Comparison of ENCODE assay signal across 8 mouse cellular contexts in genomic region chr17:73709131-73710041, GRCm38 (mm10). TPM values are rescaled to one million over a fixed set of nuclear protein-coding genes. Genes with fewer than 3 reads are reported as not detected.
DNase-seq lines count a peak whose midpoint lies in the region; ATAC-seq and TF ChIP-seq lines count a peak whose summit lies in the region.

No protein-coding gene starts in this region.

- H3K27ac ChIP-seq in CH12.LX (ENCODE audit: insufficient read depth, low read depth), result no peak overlapping the region
- H3K27ac ChIP-seq in embryonic facial prominence, embryonic 11.5 days (replicated peaks; ENCODE audit: low read depth, low read length), result no peak overlapping the region
- peak overlapping the region; percentile 81 for H3K27ac ChIP-seq in hindbrain, embryonic 15.5 days (replicated peaks)
- peak overlapping the region; percentile 82 for H3K27ac ChIP-seq in left cerebral cortex, adult 2 months
- no peak overlapping the region for H3K27ac ChIP-seq in neural tube, embryonic 12.5 days

- TF ChIP-seq RAD21 in CH12.LX (IDR thresholded peaks at IDR 0.05; ENCODE audit: low read depth, low read length), result no peak

- in situ Hi-C loops in CH12.LX (cut with MboI; ENCODE audit: low pct_ligation_motif_present, low pct_unique_long_range_greater_than_20kb, low sequenced_read_pairs), result no loop called here

- no peaks in the 10 kb centered on the region for H3K36me3 ChIP-seq in CH12.LX (replicated peaks in 1 of 2; ENCODE audit: control insufficient read depth in 1 of 2, insufficient read depth in 1 of 2, low read length in 1 of 2)
- H3K36me3 ChIP-seq in embryonic facial prominence, embryonic 11.5 days (replicated peaks; ENCODE audit: control insufficient read depth, insufficient read depth, low read depth, low read length), result no peaks in the 10 kb centered on the region
- H3K36me3 ChIP-seq in hindbrain, embryonic 15.5 days, result no peaks in the 10 kb centered on the region
- H3K36me3 ChIP-seq in neural tube, embryonic 12.5 days, result no peaks in the 10 kb centered on the region

- peak; percentile 8 for DNase-seq in adrenal gland, adult 2 months
- no peak for DNase-seq in adrenal gland, postnatal 25 days
- DNase-seq in CH12.LX (ENCODE audit: extremely low read depth), result no peak
- DNase-seq in embryonic facial prominence, embryonic 11.5 days (ENCODE audit: low spot score), result no peak
- peak; percentile 45 to 56 for DNase-seq in left cerebral cortex, adult 2 months (ENCODE audit: extremely low spot score in 1 of 2, low spot score in 2 of 2)

- peak overlapping the region; percentile 40; the same call in 1 of the 2 replicates for H3K9ac ChIP-seq in CH12.LX (ENCODE audit: insufficient read depth, low read depth)
- peak overlapping the region; percentile 57 for H3K9ac ChIP-seq in embryonic facial prominence, embryonic 11.5 days (replicated peaks; ENCODE audit: low read length)
- H3K9ac ChIP-seq in hindbrain, embryonic 15.5 days, result peak overlapping the region; percentile 76
- peak overlapping the region; percentile 73 for H3K9ac ChIP-seq in neural tube, embryonic 12.5 days

- intact Hi-C loops in left cerebral cortex, adult 2 months (cut with DNase I), result loop anchor here (5.0 kb wide), 2 partner anchors 317 to 737 kb away; no protein-coding TSS in a partner anchor

- H3K4me1 ChIP-seq in CH12.LX (ENCODE audit: control insufficient read depth in 1 of 2, insufficient read depth in 2 of 2), result peaks cover 9 to 18% of the 10 kb centered on the region in 2 experiments
- H3K4me1 ChIP-seq in embryonic facial prominence, embryonic 11.5 days (ENCODE audit: control insufficient read depth, insufficient read depth, low read length), result peaks cover 7% of the 10 kb centered on the region; the same call in 1 of the 2 replicates
- peaks cover 38% of the 10 kb centered on the region for H3K4me1 ChIP-seq in hindbrain, embryonic 15.5 days (replicated peaks)
- peaks cover 24% of the 10 kb centered on the region for H3K4me1 ChIP-seq in neural tube, embryonic 12.5 days

- H3K9me3 ChIP-seq in CH12.LX (replicated peaks; ENCODE audit: low read length), result peaks cover 2% of the 10 kb centered on the region
- H3K9me3 ChIP-seq in embryonic facial prominence, embryonic 11.5 days (replicated peaks; ENCODE audit: control insufficient read depth, low read length), result no peaks in the 10 kb centered on the region
- no peaks in the 10 kb centered on the region for H3K9me3 ChIP-seq in hindbrain, embryonic 15.5 days
- no peaks in the 10 kb centered on the region for H3K9me3 ChIP-seq in neural tube, embryonic 12.5 days

- no peak for TF ChIP-seq EP300 in CH12.LX (IDR thresholded peaks at IDR 0.05; ENCODE audit: low read length)

- TF ChIP-seq CTCF in CH12.LX (conservative IDR thresholded peaks at IDR 0.05 in 1 of 2, IDR thresholded peaks at IDR 0.05 in 1 of 2; ENCODE audit: low read depth in 2 of 2, low read length in 2 of 2), result peak in 1 of 2 experiments; percentile 43; a peak in 2 of 4 replicates
- TF ChIP-seq CTCF in left cerebral cortex, adult 2 months (IDR thresholded peaks at IDR 0.05), result no peak

- peak overlapping the region; percentile 65 for H3K4me2 ChIP-seq in CH12.LX (ENCODE audit: insufficient read depth, low read depth, poor library complexity, severe bottlenecking)
- peak overlapping the region; percentile 96 for H3K4me2 ChIP-seq in embryonic facial prominence, embryonic 11.5 days (ENCODE audit: low read depth, low read length)
- peak overlapping the region; percentile 90 for H3K4me2 ChIP-seq in hindbrain, embryonic 15.5 days
- peak overlapping the region; percentile 76 for H3K4me2 ChIP-seq in neural tube, embryonic 12.5 days (replicated peaks)

- H3K27me3 ChIP-seq in CH12.LX (replicated peaks), result peaks cover 28% of the 10 kb centered on the region
- peaks cover 12% of the 10 kb centered on the region for H3K27me3 ChIP-seq in embryonic facial prominence, embryonic 11.5 days (ENCODE audit: control insufficient read depth, insufficient read depth, low read length)
- no peaks in the 10 kb centered on the region for H3K27me3 ChIP-seq in hindbrain, embryonic 15.5 days
- peaks cover 24% of the 10 kb centered on the region for H3K27me3 ChIP-seq in neural tube, embryonic 12.5 days (replicated peaks)

- dilution Hi-C loops in CH12.LX (cut with MboI; ENCODE audit: extremely low pct_ligation_motif_present, extremely low pct_unique_long_range_greater_than_20kb, low sequenced_read_pairs), result no loop called here

- H3K79me2 ChIP-seq in CH12.LX (replicated peaks; ENCODE audit: control insufficient read depth, extremely low read depth, insufficient read depth, poor library complexity, severe bottlenecking), result no peaks in the 10 kb centered on the region

- ATAC-seq in embryonic facial prominence, embryonic 11.5 days (replicated peaks; ENCODE audit: insufficient number of reproducible peaks, low FRiP score, low TSS enrichment, low read depth), result peak; percentile 15; the same call in 1 of the 2 replicates
- ATAC-seq in hindbrain, embryonic 15.5 days (ENCODE audit: low FRiP score, low read depth), result peak; percentile 16; the same call in 1 of the 2 replicates
- ATAC-seq in neural tube, embryonic 12.5 days (ENCODE audit: low FRiP score, low read depth), result peak; percentile 27
- ATAC-seq in megakaryocyte-erythroid progenitor cell, adult 5-6 weeks (replicated peaks; ENCODE audit: low FRiP score, low TSS enrichment, poor library complexity, severe bottlenecking), result no peak

- 1% methylated on average over 43 of the region's 43 CpGs for WGBS in embryonic facial prominence, embryonic 11.5 days
- 2% methylated on average over 43 of the region's 43 CpGs for WGBS in hindbrain, embryonic 15.5 days
- WGBS in neural tube, embryonic 12.5 days, result 2% methylated on average over 43 of the region's 43 CpGs

- peak overlapping the region; percentile 35 to 72 (median 59) for H3K4me3 ChIP-seq in CH12.LX (replicated peaks in 1 of 3; ENCODE audit: low read depth in 2 of 3, low read length in 2 of 3, poor library complexity in 1 of 3)
- H3K4me3 ChIP-seq in embryonic facial prominence, embryonic 11.5 days (ENCODE audit: low read depth, low read length), result peak overlapping the region; percentile 50
- peak overlapping the region; percentile 72 for H3K4me3 ChIP-seq in hindbrain, embryonic 15.5 days
- H3K4me3 ChIP-seq in left cerebral cortex, adult 2 months, result peak overlapping the region; percentile 65
- H3K4me3 ChIP-seq in neural tube, embryonic 12.5 days, result peak overlapping the region; percentile 52

- TF ChIP-seq POLR2A in CH12.LX (IDR thresholded peaks at IDR 0.05; ENCODE audit: low read depth, low read length), result no peak

TF ChIP-seq in CH12.LX, 34 proteins besides CTCF, POLR2A, EP300 and RAD21:
- TF ChIP-seq BHLHE40 (IDR thresholded peaks at IDR 0.05; ENCODE audit: low read depth, low read length) (peak; percentile 55), CHD1 (IDR thresholded peaks at IDR 0.05; ENCODE audit: low read depth, low read length) (no peak)

RNA-seq across cellular contexts. Expression of gene Galnt14, which starts 0.9 kb away (rescaled TPM):
- 1 to 10 TPM; 1.4 to 1.9 TPM for total RNA-seq in adrenal gland, adult 2 months (2021)
- polyA plus RNA-seq in adrenal gland, adult 2 months (2012; rRNA removed), result 1.8 and 2.4 TPM in 2 replicates
- total RNA-seq in adrenal gland, postnatal 25 days (2021), result 1.6 and 2.1 TPM in 2 replicates
- total RNA-seq in CH12.LX (2012; rRNA removed) (3.4 and 5.8 TPM in 2 replicates), CH12.LX (2014; rRNA removed) (0.88 and 1.0 TPM in 2 replicates)
- polyA plus RNA-seq in CH12.LX (2012; ENCODE audit: insufficient read length, low read depth), result 2.0 and 2.4 TPM in 2 replicates
- 1.6 and 2.8 TPM in 2 replicates for polyA plus RNA-seq in embryonic facial prominence, embryonic 11.5 days (2014; fragmentation: Nextera tagmentation; extraction: Ambion mirVana)
- polyA plus RNA-seq in hindbrain, embryonic 15.5 days (2015; fragmentation: Nextera tagmentation; extraction: Ambion mirVana), result 16.0 and 17.5 TPM in 2 replicates
- total RNA-seq in left cerebral cortex, adult 2 months (2021), result 10 to 100 TPM; 20.0 to 22.5 TPM
- 12.9 and 14.5 TPM in 2 replicates for polyA plus RNA-seq in neural tube, embryonic 12.5 days (2016; fragmentation: Nextera tagmentation; extraction: Ambion mirVana)
- total RNA-seq in megakaryocyte-erythroid progenitor cell, adult 5-6 weeks (2014; fragmentation: Nextera tagmentation), result not detected in 2 replicates
- total RNA-seq in megakaryocyte-erythroid progenitor cell, adult 5-6 weeks (2017), result not detected in 2 replicates

Comparison
In these comparisons a context has a peak if more than half of its experiments do, and no peak if none do; other contexts are left out.
1. DNase-seq: peak in adrenal gland, adult 2 months (single experiment) and left cerebral cortex, adult 2 months (2 of 2); none in adrenal gland, postnatal 25 days (single experiment), CH12.LX (single experiment) and embryonic facial prominence, embryonic 11.5 days (single experiment).
2. H3K27ac ChIP-seq: peak in hindbrain, embryonic 15.5 days (single experiment) and left cerebral cortex, adult 2 months (single experiment); none in CH12.LX (single experiment), embryonic facial prominence, embryonic 11.5 days (single experiment) and neural tube, embryonic 12.5 days (single experiment).
3. Peak in every context shown above with its lines, with median percentiles within 50 percentile points of each other: H3K4me2 ChIP-seq, H3K4me3 ChIP-seq and H3K9ac ChIP-seq.